Mouse (Mus musculus): Measurements from ENCODE around the gene Nmur1. TPM values are rescaled to one million over a fixed set of nuclear protein-coding genes. Genes with fewer than 3 reads are reported as not detected.
A peak's percentile ranks its signal among the peaks of the same experiment; 100 is the strongest.

The Nmur1 gene
- polyA plus RNA-seq, 1 experiment from 2014 or later: not detected

Small RNAs within 50 kb of the gene (microRNA-seq; reads per million reads assigned to microRNA genes)
- 25.5 reads per million, percentile 35 among the genes with 10 or more reads in this experiment for gene mmu-mir-3535

Other genes with a start within 250 kb of the Nmur1 start
- 1.5 and 2.1 TPM in 2 replicates for gene B3gnt7, start 123.4 kb downstream of the Nmur1 start, polyA plus RNA-seq (2015; fragmentation: Nextera tagmentation; extraction: Ambion mirVana)
- gene Ncl, start 66.8 kb downstream of the Nmur1 start, polyA plus RNA-seq (2015; fragmentation: Nextera tagmentation; extraction: Ambion mirVana): 285 and 294 TPM in 2 replicates
- not detected in 2 replicates for gene Tex44, start 101 bp upstream of the Nmur1 start, polyA plus RNA-seq (2015; fragmentation: Nextera tagmentation; extraction: Ambion mirVana)
- gene Ptma, start 100.5 kb upstream of the Nmur1 start, polyA plus RNA-seq (2015; fragmentation: Nextera tagmentation; extraction: Ambion mirVana): 2,754 and 3,239 TPM in 2 replicates
- 78.5 and 84.4 TPM in 2 replicates for gene Pde6d, start 156.4 kb upstream of the Nmur1 start, polyA plus RNA-seq (2015; fragmentation: Nextera tagmentation; extraction: Ambion mirVana)
- gene Cops7b, start 156.7 kb upstream of the Nmur1 start, polyA plus RNA-seq (2015; fragmentation: Nextera tagmentation; extraction: Ambion mirVana): 60.5 and 64.7 TPM in 2 replicates
- gene Nppc, start 244.3 kb upstream of the Nmur1 start, polyA plus RNA-seq (2015; fragmentation: Nextera tagmentation; extraction: Ambion mirVana): 2.6 and 2.7 TPM in 2 replicates

Measured in forebrain, embryonic 13.5 days (tissue).